Mouse (Mus musculus) heart, adult 9 months (tissue): ENCODE data around the gene Pcdh18.

ENCODE experiments used
- DNase-seq, 2 experiments: peaks; one replicate each; pipeline ENCODE4 v3.0.0; 2022; ENCODE audit warnings: low spot score in 2 of 2

Gene Pcdh18

GRCm38 (mm10) chr3:49756870-49757625 is at the start of gene Pcdh18:
TSS of gene Pcdh18 (minus strand) at chr3:49757325.
- DNase-seq, result peak; percentile 78 to 82

- DNase-seq, result no peak
Observed at GRCm38 (mm10) chr3:49806823-49807222, 49.7 kb upstream of the Pcdh18 start.

- no peak for DNase-seq
Observed at GRCm38 (mm10) chr3:49805511-49805910, 48.4 kb upstream of the Pcdh18 start.

- DNase-seq, result no peak
Observed at GRCm38 (mm10) chr3:49788296-49788695, 31.2 kb upstream of the Pcdh18 start.

GRCm38 (mm10) chr3:49787719-49788118 is 30.6 kb upstream of the Pcdh18 start:
- DNase-seq, result no peak

GRCm38 (mm10) chr3:49768992-49769738 is 12.0 kb upstream of the Pcdh18 start:
- DNase-seq, result no peak

GRCm38 (mm10) chr3:49762711-49763110 is 5.6 kb upstream of the Pcdh18 start:
- no peak for DNase-seq

GRCm38 (mm10) chr3:49761971-49762370 is 4.8 kb upstream of the Pcdh18 start:
- no peak for DNase-seq

GRCm38 (mm10) chr3:49757626-49758019 is 498 bp upstream of the Pcdh18 start:
- DNase-seq, result peak in 1 of 2 experiments; percentile 11

GRCm38 (mm10) chr3:49755986-49756845 is 909 bp downstream of the Pcdh18 start:
- DNase-seq, result peak; percentile 63 to 69

GRCm38 (mm10) chr3:49752766-49753165 is 4.4 kb downstream of the Pcdh18 start:
- DNase-seq, result no peak

GRCm38 (mm10) chr3:49749491-49750284 is 7.4 kb downstream of the Pcdh18 start:
- no peak for DNase-seq

GRCm38 (mm10) chr3:49748054-49748453 is 9.1 kb downstream of the Pcdh18 start:
- no peak for DNase-seq

- no peak for DNase-seq
Observed at GRCm38 (mm10) chr3:49739061-49739460, 18.1 kb downstream of the Pcdh18 start.

GRCm38 (mm10) chr3:49738531-49738930 is 18.6 kb downstream of the Pcdh18 start:
- DNase-seq, result no peak

- DNase-seq, result no peak
Observed at GRCm38 (mm10) chr3:49706503-49706902, 50.6 kb downstream of the Pcdh18 start.

GRCm38 (mm10) chr3:49699951-49700350 is 57.2 kb downstream of the Pcdh18 start:
- no peak for DNase-seq
